Mouse (Mus musculus): ENCODE measurements around the gene Olfr703.

Olfr703 gene

DNA sequence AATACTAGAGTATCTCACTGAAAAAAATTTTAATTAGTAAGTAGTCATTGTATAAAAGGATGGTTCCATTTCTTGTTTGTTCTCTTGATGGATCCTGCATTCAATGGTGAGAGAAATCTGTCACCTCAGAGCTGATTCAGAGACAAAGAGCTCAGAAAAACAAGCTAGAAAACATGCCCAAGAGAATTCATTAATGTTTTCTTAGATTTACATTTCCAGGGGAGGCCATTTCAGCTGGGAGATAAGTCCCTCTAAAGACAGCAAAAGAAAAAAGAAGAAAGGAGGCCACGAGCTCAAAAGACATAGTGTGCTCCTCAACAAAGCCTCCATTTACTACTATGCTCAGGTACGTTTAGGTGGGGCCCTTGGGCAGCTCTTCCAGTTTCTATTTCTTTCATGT lies at the start of gene Olfr703:
Olfr703 (plus strand) TSS at position 301 of the 400 bp plus-strand sequence.
- no peak for DNase-seq (ENCODE audit: low spot score)

DNA sequence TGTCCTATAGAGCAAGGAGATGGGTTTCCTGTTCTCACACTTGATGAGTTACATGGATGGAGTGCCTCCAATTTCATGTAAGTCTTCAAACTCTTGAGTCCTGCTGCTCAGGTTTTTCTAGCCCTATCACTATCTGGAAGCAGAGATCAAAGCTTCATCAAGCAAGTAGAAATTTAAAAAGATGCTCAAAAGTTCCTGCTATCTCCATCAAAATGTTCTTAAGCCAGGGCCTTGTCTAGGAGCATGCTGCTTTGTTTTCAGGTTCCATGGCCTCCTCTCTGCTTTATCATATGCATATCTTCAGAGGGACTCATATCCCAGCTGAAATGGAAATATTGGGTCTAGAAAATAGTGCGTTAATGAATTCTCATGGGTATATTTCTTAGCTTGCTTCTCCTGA lies 34.4 kb upstream of the Olfr703 start, which contains the start of gene Olfr700:
Olfr700 (minus strand) TSS at position 101 of the 400 bp plus-strand sequence.
- no peak for DNase-seq (ENCODE audit: low spot score)

DNA sequence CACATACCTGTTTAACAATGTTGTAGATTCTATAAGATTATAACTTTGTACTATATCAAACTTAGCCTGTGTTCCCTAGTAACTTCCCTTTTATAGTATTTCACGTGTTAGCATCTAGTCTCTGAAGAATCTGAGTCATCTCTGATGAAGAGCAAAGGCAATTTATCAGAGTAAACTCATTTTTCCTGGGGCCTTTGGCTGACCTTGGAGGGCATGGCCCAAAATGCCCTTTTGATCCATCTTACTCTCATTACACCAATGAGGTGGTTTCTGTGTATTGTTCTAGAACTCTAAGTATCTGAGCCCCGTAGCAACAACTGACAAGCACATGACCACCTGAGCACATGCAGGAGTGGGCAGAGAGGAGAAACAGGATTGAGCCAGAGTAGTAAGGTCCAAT lies 29.3 kb upstream of the Olfr703 start, which contains the start of gene Olfr701:
Olfr701 (plus strand) TSS at position 301 of the 400 bp plus-strand sequence.
- no peak for DNase-seq (ENCODE audit: low spot score)

GRCm38 (mm10) chr7:106815775-106816174 lies 27.4 kb upstream of the Olfr703 start:
- DNase-seq (ENCODE audit: low spot score) = no peak

- no peak for DNase-seq (ENCODE audit: low spot score)
Observed at GRCm38 (mm10) chr7:106818414-106818813, 24.7 kb upstream of the Olfr703 start.

DNA sequence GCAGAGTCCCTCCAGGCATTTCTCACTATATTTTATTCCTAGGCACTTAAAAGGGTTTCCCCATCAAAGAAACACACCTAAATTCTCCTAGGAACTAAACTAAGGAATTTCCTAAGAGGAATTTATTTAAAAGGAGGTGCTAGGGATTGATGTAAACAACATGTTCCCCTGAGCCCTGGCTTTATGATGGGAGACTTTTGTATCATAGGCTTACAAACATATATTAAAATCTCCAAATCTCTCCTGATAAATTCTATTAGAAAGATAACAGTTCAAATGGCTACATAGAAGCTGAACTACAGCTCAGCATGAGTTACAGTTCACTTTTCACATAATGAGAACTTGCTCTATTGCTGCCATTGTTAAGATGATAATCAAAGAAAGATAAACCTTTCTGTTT lies 9.4 kb upstream of the Olfr703 start, which contains the start of gene Olfr702:
Olfr702 (minus strand) TSS at position 101 of the 400 bp plus-strand sequence.
- no peak for DNase-seq (ENCODE audit: low spot score)

- no peak for DNase-seq (ENCODE audit: low spot score)
Observed at GRCm38 (mm10) chr7:106862885-106863284, 19.7 kb downstream of the Olfr703 start, which contains the start of gene Olfr704. Gene Olfr704, plus strand, starts transcription at chr7:106863185.

DNA sequence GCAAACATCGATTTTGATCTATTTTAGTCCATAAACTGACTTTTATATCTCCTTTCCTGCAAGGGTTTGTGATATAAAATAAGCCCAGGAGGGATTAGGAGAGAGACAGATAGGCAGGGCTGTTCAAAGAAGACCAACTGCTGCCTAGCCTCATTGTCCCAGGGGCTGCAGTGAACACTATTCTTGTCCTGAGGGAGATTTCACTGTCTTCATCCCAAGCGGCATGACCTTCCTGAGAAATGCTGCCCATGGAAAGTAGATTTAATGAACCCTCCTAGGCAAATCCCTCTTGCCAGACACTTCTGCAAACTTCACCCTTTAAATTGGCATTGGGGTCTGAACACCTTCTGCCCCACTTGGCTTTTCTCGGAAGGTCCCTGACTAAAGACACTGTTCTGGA lies 33.6 kb downstream of the Olfr703 start, which contains the start of gene Olfr705:
Olfr705 (minus strand) TSS at position 101 of the 400 bp plus-strand sequence.
- no peak for DNase-seq (ENCODE audit: low spot score)

DNA sequence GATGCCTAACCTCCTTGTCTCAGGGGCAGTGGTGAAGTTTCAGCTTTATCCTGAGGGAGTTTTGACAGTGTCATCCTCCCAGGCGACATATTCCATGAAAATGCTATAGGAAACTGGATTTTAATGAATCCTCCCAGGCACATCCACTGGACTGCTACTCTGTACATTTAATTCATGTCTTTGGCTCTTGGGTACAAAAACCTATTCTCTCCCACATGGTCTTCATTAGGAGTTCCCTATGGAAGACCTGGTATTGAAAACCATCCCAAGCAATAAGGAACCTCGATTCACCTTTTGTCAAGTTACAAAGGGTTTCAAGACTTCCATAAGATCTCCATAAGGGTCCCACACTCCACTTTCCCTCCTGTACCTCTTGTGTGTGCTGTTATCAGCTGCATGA lies 44.9 kb downstream of the Olfr703 start, which contains the start of gene Olfr706:
Olfr706 (minus strand) TSS at position 101 of the 400 bp plus-strand sequence.
- no peak for DNase-seq (ENCODE audit: low spot score)

Measured in ovary, postnatal 14 days (tissue).